Mouse (Mus musculus): ENCODE measurements around the gene Cltb.

DNA sequence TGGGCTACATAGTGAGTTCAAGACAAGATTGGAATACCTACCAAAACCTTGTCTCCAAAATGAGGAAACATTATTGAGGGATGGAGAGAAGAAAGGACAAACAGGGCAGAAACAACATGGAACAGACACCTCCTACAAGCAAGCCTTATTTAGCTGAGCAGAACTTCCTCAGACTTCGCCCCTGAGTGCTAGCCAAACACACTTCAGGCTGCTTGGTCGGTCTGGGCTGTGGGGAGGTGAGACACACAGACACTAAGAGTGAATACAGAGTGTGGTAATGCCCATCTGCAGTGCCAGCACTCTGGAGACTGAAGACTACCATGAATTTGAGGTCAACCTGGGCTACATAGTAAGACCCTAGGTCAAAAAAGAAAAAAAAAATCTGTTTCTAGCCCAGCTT lies 51.5 kb downstream of the Cltb start:
- TF ChIP-seq CTCF (IDR thresholded peaks at IDR 0.05; ENCODE audit: low read depth) (no peak), EP300 (IDR thresholded peaks at IDR 0.05; ENCODE audit: low read depth) (no peak)

Data from heart, postnatal 0 days (tissue).